Mouse (Mus musculus): ENCODE measurements at regions not wholly inside any gene's neighbourhood (a gene's known extent, or its start where the extent isn't known, plus 50 kb on each side); places are given as distances from the start of the nearest gene placed in this dataset.

DNA sequence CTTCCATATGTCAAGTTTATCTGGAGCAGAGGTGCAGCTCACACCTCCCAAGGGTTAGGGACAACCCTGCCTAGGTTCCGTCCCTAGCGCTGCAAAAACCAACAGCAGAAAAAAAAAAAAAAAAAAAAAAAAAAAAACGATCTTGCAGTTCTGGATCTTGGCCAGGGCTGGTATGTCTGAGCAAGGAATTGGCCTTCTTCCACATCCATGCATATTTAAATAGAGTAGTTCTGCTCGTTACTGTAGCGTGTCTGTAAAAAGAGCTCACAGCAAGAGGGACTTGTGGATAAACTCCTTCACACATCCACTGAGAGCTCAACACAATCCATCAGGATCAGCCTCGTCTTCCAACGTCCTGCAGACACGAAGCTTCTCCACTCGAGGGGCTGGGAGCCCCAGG is 639.4 kb upstream of the Adam5 start:
- Histone ChIP-seq H3K9ac (ENCODE audit: low read depth, low read length) (no peak overlapping the region), H3K27me3 (ENCODE audit: control insufficient read depth, insufficient read depth, low read length) (no peaks in the 10 kb centered on the region), H3K4me1 (replicated peaks; ENCODE audit: control insufficient read depth, insufficient read depth, low read length) (no peaks in the 10 kb centered on the region), H3K27ac (ENCODE audit: low read depth, low read length) (no peak overlapping the region), H3K9me3 (ENCODE audit: control insufficient read depth, low read length) (no peaks in the 10 kb centered on the region), H3K4me2 (replicated peaks; ENCODE audit: low read depth, low read length) (no peak overlapping the region), H3K4me3 (ENCODE audit: low read depth, low read length) (no peak overlapping the region), H3K36me3 (ENCODE audit: control insufficient read depth, insufficient read depth, low read length) (no peaks in the 10 kb centered on the region)
- no peak for DNase-seq (ENCODE audit: low spot score)
- no peak for ATAC-seq (ENCODE audit: low FRiP score)
- 65% methylated on average over 9 of the region's 9 CpGs for WGBS

DNA sequence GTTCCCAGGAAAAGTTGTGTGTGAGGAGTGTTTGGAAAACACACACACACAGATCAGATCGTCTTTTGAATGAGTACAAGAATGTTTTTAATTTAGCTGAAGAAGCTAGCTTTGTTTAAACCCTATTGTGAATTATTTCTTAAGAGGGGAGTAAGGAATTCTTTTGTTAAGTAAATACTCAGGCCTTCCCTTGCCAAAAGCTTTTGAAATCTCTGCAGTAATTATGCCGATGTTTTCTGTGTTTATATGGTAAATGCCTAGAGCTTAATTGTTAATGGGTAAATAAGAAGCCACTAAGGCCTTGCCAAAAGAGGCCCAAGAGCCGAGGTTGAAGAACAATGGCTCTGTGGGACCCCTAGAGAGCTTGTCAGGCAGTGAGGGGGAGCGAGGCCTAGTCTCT is 638.3 kb upstream of the Adam5 start:
- H3K36me3 ChIP-seq (ENCODE audit: control insufficient read depth, insufficient read depth, low read length) = no peaks in the 10 kb centered on the region
- DNase-seq (ENCODE audit: low spot score) = no peak
- H3K9ac ChIP-seq (ENCODE audit: low read depth, low read length) = no peak overlapping the region
- ATAC-seq (ENCODE audit: low FRiP score) = no peak
- H3K27ac ChIP-seq (ENCODE audit: low read depth, low read length) = no peak overlapping the region
- 22% methylated on average over 4 of the region's 4 CpGs for WGBS
- H3K4me2 ChIP-seq (replicated peaks; ENCODE audit: low read depth, low read length) = no peak overlapping the region
- no peaks in the 10 kb centered on the region for H3K9me3 ChIP-seq (ENCODE audit: control insufficient read depth, low read length)
- H3K4me3 ChIP-seq (ENCODE audit: low read depth, low read length) = no peak overlapping the region
- no peaks in the 10 kb centered on the region for H3K27me3 ChIP-seq (ENCODE audit: control insufficient read depth, insufficient read depth, low read length)
- no peaks in the 10 kb centered on the region for H3K4me1 ChIP-seq (replicated peaks; ENCODE audit: control insufficient read depth, insufficient read depth, low read length)

DNA sequence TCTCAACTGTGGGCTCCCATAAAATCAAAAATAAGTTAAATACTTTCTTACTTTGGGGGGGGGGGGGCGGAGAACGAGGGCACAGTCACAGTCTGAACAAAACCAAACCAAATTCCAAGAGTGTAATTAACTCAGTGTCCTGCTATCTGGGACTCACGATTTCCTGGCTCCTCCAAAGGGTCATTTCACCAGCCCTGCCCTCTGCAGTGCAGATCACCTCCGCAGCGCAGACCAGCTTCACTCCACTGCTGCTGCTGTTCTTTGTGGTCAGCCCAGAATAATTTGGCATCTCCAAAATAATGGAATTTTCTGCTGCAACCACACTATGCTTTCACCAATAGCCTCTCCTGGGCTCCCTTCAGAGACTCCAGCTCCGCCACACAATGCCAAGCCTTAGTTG is 631.5 kb upstream of the Adam5 start:
- WGBS = 74% methylated on average over 6 of the region's 6 CpGs
- Histone ChIP-seq H3K4me2 (replicated peaks; ENCODE audit: low read depth, low read length) (no peak overlapping the region), H3K36me3 (ENCODE audit: control insufficient read depth, insufficient read depth, low read length) (no peaks in the 10 kb centered on the region), H3K27me3 (ENCODE audit: control insufficient read depth, insufficient read depth, low read length) (no peaks in the 10 kb centered on the region), H3K27ac (ENCODE audit: low read depth, low read length) (no peak overlapping the region), H3K9ac (ENCODE audit: low read depth, low read length) (no peak overlapping the region), H3K4me3 (ENCODE audit: low read depth, low read length) (no peak overlapping the region), H3K9me3 (ENCODE audit: control insufficient read depth, low read length) (no peaks in the 10 kb centered on the region), H3K4me1 (replicated peaks; ENCODE audit: control insufficient read depth, insufficient read depth, low read length) (no peaks in the 10 kb centered on the region)
- no peak for ATAC-seq (ENCODE audit: low FRiP score)
- DNase-seq (ENCODE audit: low spot score) = no peak

DNA sequence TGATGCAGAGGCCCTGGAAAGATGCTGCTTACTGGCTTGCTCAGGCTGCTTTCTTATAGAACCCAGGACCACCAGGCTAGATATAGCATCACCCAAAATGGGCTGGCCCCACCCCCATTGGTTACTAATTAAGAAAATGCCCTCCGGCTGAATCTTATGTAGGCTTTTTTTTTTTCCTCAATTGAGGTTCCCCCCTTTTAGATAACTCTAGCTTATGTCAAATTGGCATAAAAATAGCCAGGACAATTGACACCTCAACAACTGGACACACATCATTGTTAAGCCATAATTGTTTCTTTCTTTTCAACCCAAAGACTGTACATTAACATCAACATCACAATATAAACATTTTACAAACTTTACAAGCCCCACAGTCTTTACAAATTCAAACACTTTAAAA is 630.8 kb upstream of the Adam5 start:
- Histone ChIP-seq H3K4me1 (replicated peaks; ENCODE audit: control insufficient read depth, insufficient read depth, low read length) (no peaks in the 10 kb centered on the region), H3K36me3 (ENCODE audit: control insufficient read depth, insufficient read depth, low read length) (no peaks in the 10 kb centered on the region), H3K9me3 (ENCODE audit: control insufficient read depth, low read length) (no peaks in the 10 kb centered on the region), H3K9ac (ENCODE audit: low read depth, low read length) (no peak overlapping the region), H3K27ac (ENCODE audit: low read depth, low read length) (no peak overlapping the region), H3K27me3 (ENCODE audit: control insufficient read depth, insufficient read depth, low read length) (no peaks in the 10 kb centered on the region), H3K4me3 (ENCODE audit: low read depth, low read length) (no peak overlapping the region), H3K4me2 (replicated peaks; ENCODE audit: low read depth, low read length) (no peak overlapping the region)
- 87% methylated on average over 1 of the region's 1 CpGs for WGBS
- ATAC-seq (ENCODE audit: low FRiP score) (no peak), DNase-seq (ENCODE audit: low spot score) (no peak)

DNA sequence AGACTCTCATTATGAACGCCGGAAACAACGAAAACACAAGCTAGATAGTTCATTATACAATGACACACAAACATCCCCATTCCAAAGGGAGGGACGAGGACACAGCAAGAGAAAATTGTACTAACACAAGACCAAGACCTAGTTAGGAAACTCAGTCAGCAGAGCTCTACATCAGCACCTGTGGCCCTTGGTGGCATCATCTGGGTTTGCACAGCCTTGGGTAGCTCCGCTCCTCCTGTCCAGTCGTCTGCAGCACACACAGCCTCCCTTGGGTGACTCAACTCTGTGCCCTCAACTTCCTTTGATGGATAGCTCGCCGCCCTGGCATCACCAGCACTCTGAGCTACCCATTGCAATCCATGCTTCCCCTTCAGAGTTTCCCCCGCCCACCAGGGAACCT is 629.7 kb upstream of the Adam5 start:
- no peak overlapping the region for H3K27ac ChIP-seq (ENCODE audit: low read depth, low read length)
- no peaks in the 10 kb centered on the region for H3K36me3 ChIP-seq (ENCODE audit: control insufficient read depth, insufficient read depth, low read length)
- DNase-seq (ENCODE audit: low spot score) = no peak
- no peaks in the 10 kb centered on the region for H3K9me3 ChIP-seq (ENCODE audit: control insufficient read depth, low read length)
- no peaks in the 10 kb centered on the region for H3K4me1 ChIP-seq (replicated peaks; ENCODE audit: control insufficient read depth, insufficient read depth, low read length)
- no peak overlapping the region for H3K4me2 ChIP-seq (replicated peaks; ENCODE audit: low read depth, low read length)
- WGBS = 93% methylated on average over 9 of the region's 9 CpGs
- no peak for ATAC-seq (ENCODE audit: low FRiP score)
- no peak overlapping the region for H3K9ac ChIP-seq (ENCODE audit: low read depth, low read length)
- no peak overlapping the region for H3K4me3 ChIP-seq (ENCODE audit: low read depth, low read length)
- no peaks in the 10 kb centered on the region for H3K27me3 ChIP-seq (ENCODE audit: control insufficient read depth, insufficient read depth, low read length)

DNA sequence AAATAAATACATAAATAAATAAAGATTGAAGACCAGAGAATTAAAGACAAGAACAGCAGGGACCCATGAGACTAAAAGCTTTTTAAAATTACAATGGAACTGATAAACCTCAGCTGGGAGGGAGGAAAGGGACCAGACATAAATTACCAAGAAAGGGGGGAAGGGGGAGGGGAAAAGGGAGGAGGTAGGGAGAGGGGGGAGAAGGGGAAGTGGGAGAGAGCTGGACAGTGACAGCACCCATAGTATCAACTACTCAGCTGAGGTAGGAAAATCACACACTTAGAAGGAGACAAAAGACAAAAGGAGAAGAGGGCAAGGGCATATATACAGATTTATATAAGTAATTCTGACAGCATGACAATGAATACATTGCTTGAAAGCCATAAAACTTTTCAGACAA is 626.4 kb upstream of the Adam5 start:
- Histone ChIP-seq H3K4me1 (replicated peaks; ENCODE audit: control insufficient read depth, insufficient read depth, low read length) (no peaks in the 10 kb centered on the region), H3K4me3 (ENCODE audit: low read depth, low read length) (no peak overlapping the region), H3K27me3 (ENCODE audit: control insufficient read depth, insufficient read depth, low read length) (no peaks in the 10 kb centered on the region), H3K9ac (ENCODE audit: low read depth, low read length) (no peak overlapping the region), H3K36me3 (ENCODE audit: control insufficient read depth, insufficient read depth, low read length) (no peaks in the 10 kb centered on the region), H3K4me2 (replicated peaks; ENCODE audit: low read depth, low read length) (no peak overlapping the region), H3K27ac (ENCODE audit: low read depth, low read length) (no peak overlapping the region), H3K9me3 (ENCODE audit: control insufficient read depth, low read length) (no peaks in the 10 kb centered on the region)
- ATAC-seq (ENCODE audit: low FRiP score) = no peak
- no peak for DNase-seq (ENCODE audit: low spot score)

DNA sequence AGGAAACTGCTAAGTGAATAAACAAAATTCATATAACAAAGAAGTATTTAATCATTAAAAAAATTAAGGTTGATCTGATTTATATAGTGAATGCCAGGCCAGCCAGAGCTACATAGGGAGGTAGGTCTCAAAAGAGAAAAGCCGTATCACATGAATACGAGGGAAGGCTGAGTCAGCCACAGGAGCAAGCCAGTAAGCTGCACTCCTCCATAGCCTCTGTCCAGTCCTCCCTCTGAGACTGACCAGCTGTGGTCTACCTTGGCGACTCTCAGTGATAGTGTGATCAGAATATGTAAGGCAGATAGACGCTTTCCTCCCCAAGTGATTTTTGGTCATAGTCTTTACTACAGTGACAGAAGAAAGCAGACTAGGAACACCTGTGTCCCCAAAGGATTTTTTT is 625.4 kb upstream of the Adam5 start:
- Histone ChIP-seq H3K4me2 (replicated peaks; ENCODE audit: low read depth, low read length) (no peak overlapping the region), H3K4me1 (replicated peaks; ENCODE audit: control insufficient read depth, insufficient read depth, low read length) (no peaks in the 10 kb centered on the region), H3K9ac (ENCODE audit: low read depth, low read length) (no peak overlapping the region), H3K27me3 (ENCODE audit: control insufficient read depth, insufficient read depth, low read length) (no peaks in the 10 kb centered on the region), H3K9me3 (ENCODE audit: control insufficient read depth, low read length) (no peaks in the 10 kb centered on the region), H3K36me3 (ENCODE audit: control insufficient read depth, insufficient read depth, low read length) (no peaks in the 10 kb centered on the region), H3K4me3 (ENCODE audit: low read depth, low read length) (no peak overlapping the region), H3K27ac (ENCODE audit: low read depth, low read length) (no peak overlapping the region)
- DNase-seq (ENCODE audit: low spot score) (no peak), ATAC-seq (ENCODE audit: low FRiP score) (no peak)
- 90% methylated on average over 4 of the region's 4 CpGs for WGBS

DNA sequence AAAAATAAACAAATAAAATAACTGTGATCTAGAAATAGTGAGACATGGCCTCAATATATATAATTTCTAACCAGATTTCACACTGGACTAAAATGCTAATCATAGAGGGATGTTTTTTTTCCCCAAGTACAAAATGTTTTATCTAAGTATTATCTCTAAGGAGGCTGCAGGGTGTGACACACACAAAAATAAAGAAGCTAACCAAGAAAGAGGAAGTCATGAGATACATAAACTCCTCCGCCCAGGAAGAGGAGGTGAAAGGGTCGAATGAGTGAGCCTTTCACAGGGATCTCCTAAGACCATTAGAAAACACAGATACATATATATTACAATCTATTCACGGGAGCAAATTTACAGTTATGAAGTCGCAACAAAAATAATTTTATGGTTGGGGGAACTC is 623.7 kb upstream of the Adam5 start:
- no peaks in the 10 kb centered on the region for H3K36me3 ChIP-seq (ENCODE audit: control insufficient read depth, insufficient read depth, low read length)
- no peak overlapping the region for H3K27ac ChIP-seq (ENCODE audit: low read depth, low read length)
- no peaks in the 10 kb centered on the region for H3K4me1 ChIP-seq (replicated peaks; ENCODE audit: control insufficient read depth, insufficient read depth, low read length)
- no peak overlapping the region for H3K9ac ChIP-seq (ENCODE audit: low read depth, low read length)
- no peak overlapping the region for H3K4me2 ChIP-seq (replicated peaks; ENCODE audit: low read depth, low read length)
- H3K9me3 ChIP-seq (ENCODE audit: control insufficient read depth, low read length) = no peaks in the 10 kb centered on the region
- DNase-seq (ENCODE audit: low spot score) (no peak), ATAC-seq (ENCODE audit: low FRiP score) (no peak)
- no peak overlapping the region for H3K4me3 ChIP-seq (ENCODE audit: low read depth, low read length)
- H3K27me3 ChIP-seq (ENCODE audit: control insufficient read depth, insufficient read depth, low read length) = no peaks in the 10 kb centered on the region
- 83% methylated on average over 4 of the region's 4 CpGs for WGBS

DNA sequence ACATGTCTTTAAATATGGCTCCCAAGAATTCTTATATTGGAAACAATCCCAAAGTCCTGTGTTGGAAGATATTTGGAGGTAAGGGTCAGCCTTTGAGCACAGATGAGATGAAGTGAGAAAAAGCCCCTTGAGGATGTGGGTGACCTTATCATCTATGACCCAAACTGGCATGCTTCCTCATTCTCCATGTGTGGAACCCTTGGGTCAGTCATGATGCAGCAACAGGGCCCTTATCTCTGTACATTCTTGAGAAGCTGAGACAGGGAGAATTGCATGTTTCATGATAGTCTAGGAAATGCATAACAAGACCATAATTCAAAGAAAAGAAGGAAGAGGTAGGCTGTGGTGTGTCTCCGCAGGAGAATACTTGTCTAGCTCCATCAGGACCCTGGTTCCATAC is 621.8 kb upstream of the Adam5 start:
- Histone ChIP-seq H3K9ac (ENCODE audit: low read depth, low read length) (no peak overlapping the region), H3K4me2 (replicated peaks; ENCODE audit: low read depth, low read length) (no peak overlapping the region), H3K27ac (ENCODE audit: low read depth, low read length) (no peak overlapping the region), H3K4me3 (ENCODE audit: low read depth, low read length) (no peak overlapping the region), H3K9me3 (ENCODE audit: control insufficient read depth, low read length) (no peaks in the 10 kb centered on the region), H3K27me3 (ENCODE audit: control insufficient read depth, insufficient read depth, low read length) (no peaks in the 10 kb centered on the region), H3K4me1 (replicated peaks; ENCODE audit: control insufficient read depth, insufficient read depth, low read length) (no peaks in the 10 kb centered on the region), H3K36me3 (ENCODE audit: control insufficient read depth, insufficient read depth, low read length) (no peaks in the 10 kb centered on the region)
- ATAC-seq (ENCODE audit: low FRiP score) = no peak
- DNase-seq (ENCODE audit: low spot score) = no peak
- WGBS = 97% methylated on average over 1 of the region's 1 CpGs
